Mouse (Mus musculus) cerebellum, adult 9-10 months (tissue): ENCODE measurements around the gene BC051142.

Experiments
- DNase-seq: peaks from one replicate; pipeline ENCODE4 v3.0.0; 2022

The BC051142 gene

GRCm38 (mm10) chr17:34398711-34399393 is at the start of gene BC051142:
Gene BC051142, plus strand, starts transcription at chr17:34398820.
- peak; percentile 97 for DNase-seq

DNA sequence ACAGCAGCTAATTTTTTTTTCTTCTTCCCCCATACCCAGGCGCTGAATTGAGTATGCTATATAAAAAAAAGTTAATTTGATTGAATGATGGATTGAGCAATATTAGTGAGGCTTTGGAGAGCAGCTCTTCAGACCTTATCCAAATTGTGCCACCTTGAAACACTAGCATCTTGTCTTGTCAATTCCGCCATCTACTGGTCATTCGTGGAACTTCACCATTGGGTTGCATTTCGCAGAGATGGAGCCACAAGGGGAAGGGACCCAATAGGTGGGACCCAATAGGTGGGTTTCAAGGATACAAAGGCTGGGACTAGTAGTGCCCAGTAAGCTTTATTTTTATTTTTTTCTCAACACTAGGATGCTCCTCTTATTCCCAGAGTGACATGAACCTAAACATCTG is 49.2 kb upstream of the BC051142 start:
- DNase-seq, result peak; percentile 68

DNA sequence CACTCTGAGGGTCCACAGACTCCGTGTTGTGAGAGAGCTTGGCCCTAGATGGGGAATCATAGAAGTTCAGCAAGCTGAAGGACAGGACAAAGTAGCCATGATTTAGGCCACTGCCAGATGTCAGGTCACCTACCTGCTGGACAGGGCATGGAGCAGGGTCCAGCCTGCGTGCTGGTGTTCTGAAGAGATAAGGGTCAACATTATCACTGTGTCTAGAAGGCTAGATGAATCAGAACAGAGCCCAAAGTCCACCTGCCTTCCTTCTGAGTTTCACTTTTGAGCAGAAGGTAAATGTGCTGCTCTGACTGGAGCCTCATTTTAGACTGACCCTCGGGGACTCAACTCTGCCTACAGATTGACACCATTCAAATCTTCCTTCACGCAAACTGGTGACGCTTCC is 44.1 kb upstream of the BC051142 start, which contains the start of gene Btnl2:
Gene Btnl2 (plus strand): TSS at position 284 of the 400 bp plus-strand sequence.
- DNase-seq, result no peak

DNA sequence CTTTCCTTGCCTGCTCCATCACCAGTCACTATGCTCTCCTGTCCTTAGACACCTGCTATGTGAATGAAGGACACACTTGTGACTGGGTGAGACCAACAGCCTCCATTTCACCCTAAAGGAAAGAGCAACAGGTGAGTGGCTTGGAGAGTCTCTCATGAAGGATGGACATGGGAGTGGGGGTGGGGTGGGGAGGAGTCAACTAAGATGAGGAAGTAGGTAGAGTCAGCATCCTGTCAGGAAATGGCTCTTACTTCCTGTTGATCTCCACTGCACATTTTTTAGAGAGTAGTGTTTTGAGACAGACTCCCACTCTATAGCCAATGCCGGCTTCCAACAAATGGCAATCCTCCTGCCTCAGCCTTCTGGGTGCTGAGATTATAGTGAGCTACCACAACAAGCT is 43.7 kb upstream of the BC051142 start:
- DNase-seq, result no peak

DNA sequence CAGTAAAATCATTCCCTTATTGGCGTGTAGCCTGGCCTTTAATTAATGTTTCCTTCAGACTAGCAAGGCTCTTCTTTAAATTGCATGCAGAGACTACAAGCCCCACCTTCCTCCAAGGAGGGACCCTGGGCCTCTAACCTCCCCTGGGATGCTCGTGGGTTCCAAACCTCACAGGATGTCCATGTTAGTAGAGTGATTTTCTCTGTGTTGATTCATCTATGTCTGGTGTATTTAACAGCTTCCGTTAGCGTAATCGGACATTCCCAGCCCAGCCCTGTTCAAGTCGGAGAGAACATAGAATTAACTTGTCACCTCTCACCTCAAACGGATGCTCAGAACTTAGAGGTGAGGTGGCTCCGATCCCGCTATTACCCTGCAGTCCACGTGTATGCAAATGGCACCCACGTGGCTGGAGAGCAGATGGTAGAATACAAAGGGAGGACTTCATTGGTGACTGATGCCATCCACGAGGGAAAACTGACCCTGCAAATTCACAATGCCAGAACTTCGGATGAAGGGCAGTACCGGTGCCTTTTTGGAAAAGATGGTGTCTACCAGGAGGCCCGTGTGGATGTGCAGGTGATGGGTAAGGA is 35.6 kb upstream of the BC051142 start:
- no peak for DNase-seq

GRCm38 (mm10) chr17:34363676-34364310 is 34.8 kb upstream of the BC051142 start:
- no peak for DNase-seq

GRCm38 (mm10) chr17:34365031-34365430 is 33.6 kb upstream of the BC051142 start:
- DNase-seq, result no peak

- DNase-seq, result no peak
These were observed 28.1 kb upstream of the BC051142 start for GRCm38 (mm10) chr17:34370563-34370962.

DNA sequence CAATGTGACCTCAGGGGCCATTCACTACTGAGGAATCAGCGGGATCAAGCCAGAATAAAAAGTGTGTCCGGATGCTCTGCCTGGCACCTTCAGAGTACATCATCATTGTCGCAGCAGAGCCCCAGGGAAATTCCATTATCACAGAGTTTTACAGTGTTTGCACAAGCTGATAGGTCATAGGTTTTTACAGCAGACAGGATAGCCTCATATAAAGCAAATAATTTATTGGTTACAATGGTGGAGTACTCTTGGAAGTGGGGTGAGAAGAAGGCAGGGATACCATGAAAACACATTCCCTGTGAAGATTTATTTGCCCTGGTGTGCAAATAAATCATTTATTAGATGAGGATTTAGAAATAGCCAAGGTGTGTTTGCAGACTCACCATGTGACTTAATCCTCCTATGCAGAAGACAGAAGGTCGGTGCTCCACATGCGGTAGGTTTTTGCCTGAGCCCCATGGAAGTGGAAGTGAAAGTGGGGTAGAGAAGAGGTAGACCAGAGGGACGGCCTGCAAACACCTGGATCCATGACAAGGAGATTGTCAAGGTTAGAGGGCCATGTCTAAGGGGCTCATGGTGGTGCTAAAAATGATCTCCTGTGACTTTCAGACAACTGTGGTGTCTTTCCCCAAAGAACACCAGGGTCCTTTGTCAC is 25.4 kb upstream of the BC051142 start:
- DNase-seq, result no peak

GRCm38 (mm10) chr17:34376847-34377246 is 21.8 kb upstream of the BC051142 start, which contains the start of gene Btnl1:
Gene Btnl1, plus strand, starts transcription at chr17:34377132.
- no peak for DNase-seq

DNA sequence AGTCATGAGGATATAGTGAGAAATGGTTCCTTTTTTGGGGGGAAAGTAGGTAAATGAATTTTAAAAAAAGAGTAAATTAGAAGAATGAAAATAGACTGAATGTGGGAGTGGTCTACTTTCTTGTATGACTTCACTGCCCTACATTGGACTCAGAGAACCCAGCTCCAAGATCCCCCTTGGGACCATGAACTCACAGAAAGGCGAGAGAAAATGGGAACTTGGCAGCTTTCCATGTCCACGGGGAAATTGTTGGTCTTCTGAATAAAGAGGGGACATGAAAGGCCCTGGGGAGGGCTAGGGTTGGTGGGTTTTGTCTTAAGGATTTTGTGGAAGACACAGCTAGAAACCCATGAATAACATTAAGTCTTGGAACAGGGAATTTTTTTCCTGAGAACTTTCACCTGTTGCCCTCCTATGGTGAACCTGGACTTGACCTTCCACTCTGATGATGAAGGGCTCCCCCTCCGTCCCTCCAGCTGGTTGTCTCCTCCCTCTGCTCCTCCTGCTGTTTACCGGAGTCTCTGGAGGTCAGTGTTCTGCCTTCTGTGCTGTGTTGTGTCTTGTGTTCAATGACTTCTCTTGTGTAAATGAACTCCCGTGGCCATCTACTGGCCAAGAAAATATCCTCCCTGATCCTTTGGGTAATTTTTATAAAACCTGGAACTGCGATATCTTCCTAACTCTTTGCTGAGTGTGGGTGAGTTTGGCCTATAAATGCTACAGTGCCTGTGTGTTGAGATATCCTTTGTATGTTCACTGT is 21.0 kb upstream of the BC051142 start:
- DNase-seq, result no peak

- no peak for DNase-seq
These were observed 19.9 kb upstream of the BC051142 start for GRCm38 (mm10) chr17:34378716-34379115.

DNA sequence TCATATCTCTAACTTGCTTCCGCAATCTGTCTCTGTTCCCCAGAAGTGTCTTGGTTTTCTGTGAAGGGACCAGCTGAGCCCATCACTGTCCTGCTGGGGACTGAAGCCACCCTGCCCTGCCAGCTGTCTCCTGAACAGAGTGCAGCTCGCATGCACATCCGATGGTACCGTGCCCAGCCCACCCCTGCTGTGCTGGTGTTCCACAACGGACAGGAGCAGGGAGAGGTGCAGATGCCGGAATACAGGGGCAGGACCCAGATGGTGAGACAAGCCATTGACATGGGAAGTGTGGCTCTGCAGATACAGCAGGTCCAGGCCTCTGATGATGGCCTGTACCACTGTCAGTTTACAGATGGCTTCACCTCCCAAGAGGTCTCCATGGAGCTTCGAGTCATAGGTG is 19.2 kb upstream of the BC051142 start:
- DNase-seq, result no peak

- DNase-seq, result no peak
These were observed 16.7 kb upstream of the BC051142 start for GRCm38 (mm10) chr17:34381876-34382275.

DNA sequence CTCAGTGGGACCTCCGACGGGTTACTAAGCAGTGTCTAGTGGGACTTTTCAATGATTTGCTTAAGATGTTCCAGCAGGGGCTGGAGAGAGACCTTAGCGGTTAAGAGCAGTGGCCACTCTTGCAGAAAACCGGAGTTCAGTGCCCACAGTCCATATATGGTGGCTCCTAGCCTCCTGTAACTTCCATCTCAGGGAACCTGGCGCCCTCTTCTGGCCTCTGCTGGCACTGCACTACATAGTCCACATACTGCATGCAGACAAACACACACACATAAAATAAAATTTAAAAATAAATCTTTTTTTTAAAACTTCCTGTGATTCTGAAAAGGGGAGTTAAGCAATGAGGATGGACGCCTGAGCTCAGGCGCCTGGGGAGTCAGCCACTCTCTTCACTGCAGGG is 15.4 kb upstream of the BC051142 start:
- no peak for DNase-seq

DNA sequence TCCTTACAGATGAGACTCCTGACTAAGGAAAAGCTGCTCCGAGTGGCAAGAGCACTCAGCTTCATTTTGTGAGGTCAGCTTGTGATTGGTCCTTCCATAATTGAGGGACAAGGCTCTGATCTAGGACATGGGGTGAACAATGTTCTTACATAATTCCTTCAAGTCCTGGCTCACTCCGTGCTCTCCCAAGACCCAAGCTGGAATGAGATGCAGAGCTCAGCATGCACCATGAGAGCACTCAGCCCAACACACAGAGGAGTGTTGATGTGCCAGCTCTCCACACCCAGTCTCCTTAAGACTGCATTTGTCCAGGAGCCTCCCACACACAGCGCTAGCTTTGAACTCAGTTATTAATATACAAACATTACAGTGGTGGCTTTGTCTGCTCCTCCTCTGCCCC is 13.9 kb upstream of the BC051142 start:
- DNase-seq, result no peak

DNA sequence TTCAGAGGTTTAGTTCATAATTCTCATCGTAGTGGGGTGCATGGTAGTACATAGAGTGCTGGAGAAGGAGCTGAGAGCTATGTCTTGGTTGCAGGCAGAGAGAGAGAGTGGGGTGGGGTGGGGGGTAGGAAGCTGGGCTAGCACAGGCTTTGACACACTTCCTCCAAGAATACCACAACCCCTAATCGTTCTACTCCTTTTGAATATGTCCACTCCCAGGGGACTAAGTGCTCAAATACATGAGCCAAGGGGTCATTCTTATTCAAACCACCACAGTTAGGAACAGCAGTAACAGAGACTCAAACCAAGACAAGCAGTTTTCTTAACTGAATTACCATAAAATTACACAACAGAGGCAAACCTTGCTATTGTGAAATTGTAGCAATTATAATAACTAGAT is 12.0 kb upstream of the BC051142 start:
- no peak for DNase-seq

- DNase-seq, result peak; percentile 48
These were observed 10.1 kb upstream of the BC051142 start for GRCm38 (mm10) chr17:34388513-34388912.

DNA sequence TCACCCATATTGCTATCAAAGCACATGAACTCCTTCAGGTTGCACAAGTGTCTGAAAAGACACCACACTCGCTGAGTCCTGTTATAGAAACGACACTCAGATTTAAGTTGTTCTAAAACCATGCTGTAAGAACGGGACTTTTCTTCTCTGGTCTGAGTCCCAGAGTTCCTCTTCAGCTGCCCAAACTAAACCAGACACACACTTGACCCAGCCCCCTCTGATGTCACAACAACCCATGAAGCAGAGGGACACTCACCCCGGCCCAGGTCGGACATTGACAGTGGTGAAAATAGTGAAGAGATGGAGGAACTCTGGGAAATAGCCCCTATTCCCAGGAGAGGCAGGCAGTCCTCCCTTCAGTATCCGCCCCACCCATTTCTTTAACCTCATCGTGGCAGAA is 7.1 kb upstream of the BC051142 start:
- DNase-seq, result no peak

DNA sequence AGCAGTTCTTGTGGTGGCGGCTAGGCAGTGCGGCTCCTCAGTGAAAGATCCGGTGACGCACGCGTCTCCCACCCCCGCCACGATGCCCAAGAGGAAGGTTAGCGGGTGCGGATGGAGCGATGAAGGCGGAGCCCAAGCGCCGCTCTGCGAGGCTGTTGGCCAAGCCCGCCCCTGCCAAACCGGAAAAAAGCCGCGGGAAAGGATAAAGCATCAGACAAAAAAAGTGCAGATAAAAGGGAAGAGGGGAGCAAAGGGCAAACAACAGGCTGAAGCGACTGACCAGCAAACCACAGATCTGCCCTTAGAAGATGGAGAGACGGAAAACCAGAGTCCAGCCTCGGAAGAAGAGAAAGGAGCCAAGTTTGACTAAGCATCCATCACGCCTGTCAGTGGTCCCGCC is 6.3 kb upstream of the BC051142 start:
- no peak for DNase-seq

DNA sequence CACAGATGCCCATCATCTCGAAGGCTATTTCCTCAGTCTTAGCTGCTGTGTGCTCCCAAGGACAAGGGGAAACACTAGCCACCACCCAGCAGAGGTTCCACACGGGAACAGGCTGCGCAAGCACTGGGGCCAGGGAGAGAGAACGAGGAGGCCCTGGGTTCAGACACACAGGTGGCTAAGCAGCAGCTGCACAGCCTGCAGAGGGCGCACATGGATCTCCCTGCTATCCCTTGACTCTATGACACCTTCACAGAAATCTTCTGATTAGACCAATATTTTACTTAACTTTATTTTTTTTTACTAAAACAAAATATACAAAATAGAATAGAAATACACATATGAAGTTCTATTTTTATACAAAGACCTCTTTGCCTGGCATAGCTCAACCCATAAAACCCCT is 1.3 kb upstream of the BC051142 start:
- DNase-seq, result no peak

- DNase-seq, result peak; percentile 91
These were observed 436 bp upstream of the BC051142 start for GRCm38 (mm10) chr17:34398058-34398710.

DNA sequence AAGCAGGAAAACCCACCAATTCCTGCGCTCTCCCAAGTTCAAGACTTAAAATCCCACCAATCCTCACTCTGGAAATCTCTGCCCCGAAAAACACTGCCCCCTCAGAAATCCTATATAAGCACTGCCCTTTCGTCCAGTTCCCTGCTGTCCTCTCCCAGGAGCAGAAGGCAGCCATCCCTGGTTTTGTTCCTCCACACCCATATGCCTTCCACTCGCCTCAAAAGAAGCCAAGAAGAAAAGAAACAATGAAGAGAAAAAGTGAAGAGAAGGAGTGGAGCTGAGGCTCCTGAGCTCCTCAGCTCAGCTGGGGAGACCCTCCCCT is 735 bp downstream of the BC051142 start:
- DNase-seq, result peak; percentile 34
